Comparison of ENCODE assay signal across 16 mouse cellular contexts in the genomic region with DNA sequence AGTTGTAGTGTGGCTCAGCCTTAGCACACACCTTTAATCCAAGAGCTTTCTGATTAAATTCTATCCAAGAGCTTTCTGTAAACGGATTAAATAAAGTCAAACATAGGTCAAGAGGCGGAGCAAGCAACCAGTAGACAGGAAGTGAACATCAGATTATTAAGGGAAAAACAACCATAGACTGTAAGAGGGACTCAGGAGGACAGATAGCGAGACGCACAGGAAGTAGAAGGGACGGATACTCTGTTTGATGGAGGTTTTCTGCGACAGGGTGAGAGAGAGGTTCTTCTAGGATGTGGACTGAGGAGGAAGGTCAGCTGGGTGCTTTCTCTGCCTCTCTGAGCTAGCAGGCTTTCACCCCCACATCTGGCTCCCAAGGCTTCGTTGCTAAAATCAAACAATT. TPM values are rescaled to one million over a fixed set of nuclear protein-coding genes. Genes with fewer than 3 reads are reported as not detected.
DNase-seq lines count a peak whose midpoint lies in the region; ATAC-seq lines count a peak whose summit lies in the region.
"Had no signal": no experiment of that assay in that cellular context is flagged by ENCODE, and none has a peak within 500 bp of the region (broad histone marks: within the 10 kb centered on the region; RNA-seq: fewer than 3 reads in every experiment).

No protein-coding gene starts in this region.

- no peak for DNase-seq in heart, postnatal 10 days
- DNase-seq in gastrocnemius, postnatal 36 days: no peak
- no peak for DNase-seq in thymus, postnatal 25 days
- no peak for DNase-seq in midbrain, embryonic 14.5 days
- DNase-seq: adrenal gland, postnatal 36 days; cerebellum, adult 8-10 months; gastrocnemius, adult 2 months; heart, postnatal 14 days; kidney, adult 8-10 months had no signal

- H3K36me3 ChIP-seq in heart, embryonic 12.5 days: no peaks in the 10 kb centered on the region
- no peaks in the 10 kb centered on the region for H3K36me3 ChIP-seq in midbrain, embryonic 14.5 days (ENCODE audit: control insufficient read depth, insufficient read depth, low read length)
- H3K36me3 ChIP-seq: forebrain, embryonic 12.5 days; lung, embryonic 15.5 days had no signal

- intact Hi-C loops in heart, postnatal 10 days (cut with DNase I): no loop called here
- intact Hi-C loops in gastrocnemius, postnatal 36 days (cut with DNase I): no loop called here

- H3K4me3 ChIP-seq in heart, embryonic 12.5 days: no peak overlapping the region
- no peak overlapping the region for H3K4me3 ChIP-seq in midbrain, embryonic 14.5 days (replicated peaks; ENCODE audit: low read depth, low read length)
- H3K4me3 ChIP-seq: forebrain, embryonic 12.5 days; gastrocnemius, adult 2 months; lung, embryonic 15.5 days had no signal

- 0 out of 2 replicates have a peak overlapping the region, but pooled peaks have one; percentile 5 for H3K27ac ChIP-seq in heart, embryonic 12.5 days (ENCODE audit: poor library complexity, severe bottlenecking)
- no peak overlapping the region for H3K27ac ChIP-seq in midbrain, embryonic 14.5 days (replicated peaks; ENCODE audit: low read depth, low read length)
- H3K27ac ChIP-seq: forebrain, embryonic 12.5 days; gastrocnemius, adult 2 months; lung, embryonic 15.5 days had no signal

- H3K9me3 ChIP-seq in heart, embryonic 12.5 days (replicated peaks): no peaks in the 10 kb centered on the region
- no peaks in the 10 kb centered on the region for H3K9me3 ChIP-seq in midbrain, embryonic 14.5 days (ENCODE audit: control insufficient read depth, low read length)
- H3K9me3 ChIP-seq: forebrain, embryonic 12.5 days; lung, embryonic 15.5 days had no signal

- H3K4me2 ChIP-seq in heart, embryonic 12.5 days: no peak overlapping the region
- H3K4me2 ChIP-seq in midbrain, embryonic 14.5 days (ENCODE audit: low read length): no peak overlapping the region
- H3K4me2 ChIP-seq: forebrain, embryonic 12.5 days; lung, embryonic 15.5 days had no signal

- ATAC-seq in heart, embryonic 12.5 days (ENCODE audit: insufficient number of reproducible peaks, low FRiP score): no peak
- peak; percentile 79 for ATAC-seq in CD4-positive, CD25-positive, alpha-beta regulatory T cell, adult 4 months
- peak; percentile 31; the same call in 1 of the 2 replicates for ATAC-seq in erythroid progenitor cell, adult 5-6 weeks (replicated peaks; ENCODE audit: low FRiP score, poor library complexity, severe bottlenecking)
- ATAC-seq in monocyte, adult 5-6 weeks (replicated peaks; ENCODE audit: insufficient number of reproducible peaks, low FRiP score, low TSS enrichment, poor library complexity, severe bottlenecking): 0 out of 2 replicates have a peak, but pooled peaks have one; percentile 18
- no peak for ATAC-seq in midbrain, embryonic 14.5 days (ENCODE audit: low FRiP score, low TSS enrichment)
- ATAC-seq: Patski had no signal

- no peaks in the 10 kb centered on the region; the same call in 1 of the 2 replicates for H3K27me3 ChIP-seq in heart, embryonic 12.5 days (replicated peaks)
- H3K27me3 ChIP-seq in midbrain, embryonic 14.5 days (ENCODE audit: control insufficient read depth, insufficient read depth, low read length): no peaks in the 10 kb centered on the region
- H3K27me3 ChIP-seq: lung, embryonic 15.5 days; Patski had no signal

- no peak overlapping the region for H3K9ac ChIP-seq in heart, embryonic 12.5 days
- H3K9ac ChIP-seq in midbrain, embryonic 14.5 days (replicated peaks; ENCODE audit: low read length): no peak overlapping the region
- H3K9ac ChIP-seq: forebrain, embryonic 12.5 days; lung, embryonic 15.5 days had no signal

- H3K4me1 ChIP-seq in heart, embryonic 12.5 days (replicated peaks): peaks cover 14% of the 10 kb centered on the region
- H3K4me1 ChIP-seq in midbrain, embryonic 14.5 days (ENCODE audit: control insufficient read depth, insufficient read depth, low read length): no peaks in the 10 kb centered on the region
- H3K4me1 ChIP-seq: forebrain, embryonic 12.5 days had no signal

- 45% methylated on average over 7 of the region's 7 CpGs for WGBS in heart, embryonic 12.5 days
- WGBS in midbrain, embryonic 14.5 days: 78% methylated on average over 7 of the region's 7 CpGs

RNA-seq across cellular contexts. Expression of a gene that starts 23.3 kb away (rescaled TPM):
- 8.1 and 11.3 TPM in 2 replicates for polyA plus RNA-seq in heart, embryonic 12.5 days (2016; fragmentation: Nextera tagmentation; extraction: Ambion mirVana)
- total RNA-seq in heart, postnatal 10 days (2021): 1 to 10 TPM; 5.2 to 6.8 TPM
- polyA plus RNA-seq in CD4-positive, CD25-positive, alpha-beta regulatory T cell, adult 4 months (2017; shearing (Covaris generic)): 100 to 1,000 TPM in 1 of 2 experiments, 10 to 100 TPM in 1; 31.8 to 115 TPM
- 20.5 and 27.4 TPM in 2 replicates for total RNA-seq in erythroid progenitor cell, adult 5-6 weeks (2015; ENCODE audit: low replicate concordance)
- total RNA-seq in erythroid progenitor cell, adult 5-6 weeks (2017; ENCODE audit: low replicate concordance): 26.9 and 34.7 TPM in 2 replicates
- 36.6 to 44.9 TPM (median 43.6 TPM) in 3 replicates for total RNA-seq in monocyte, adult 5-6 weeks (2017)
- 1 to 10 TPM; 2.4 to 2.5 TPM for total RNA-seq in gastrocnemius, postnatal 36 days (2021)
- polyA plus RNA-seq in midbrain, embryonic 14.5 days (2014; fragmentation: Nextera tagmentation; extraction: Ambion mirVana): 1.7 TPM in 2 replicates

RNA-seq across cellular contexts. Expression of a gene that starts 24.0 kb away (rescaled TPM):
- polyA plus RNA-seq in heart, embryonic 12.5 days (2016; fragmentation: Nextera tagmentation; extraction: Ambion mirVana): 5.7 and 8.0 TPM in 2 replicates
- total RNA-seq in heart, postnatal 10 days (2021): 1 to 10 TPM; 6.0 to 6.8 TPM
- polyA plus RNA-seq in CD4-positive, CD25-positive, alpha-beta regulatory T cell, adult 4 months (2017; shearing (Covaris generic)): 1 to 10 TPM in 1 of 2 experiments, not detected in 1; 1.8 TPM
- 0.84 and 3.6 TPM in 2 replicates for total RNA-seq in erythroid progenitor cell, adult 5-6 weeks (2015; ENCODE audit: low replicate concordance)
- 0.38 and 3.2 TPM in 2 replicates for total RNA-seq in erythroid progenitor cell, adult 5-6 weeks (2017; ENCODE audit: low replicate concordance)
- total RNA-seq in monocyte, adult 5-6 weeks (2017): 2.3 to 10.2 TPM (median 4.2 TPM) in 3 replicates
- 1 to 10 TPM; 2.9 to 3.1 TPM for total RNA-seq in gastrocnemius, postnatal 36 days (2021)
- 3.1 and 5.5 TPM in 2 replicates for polyA plus RNA-seq in midbrain, embryonic 14.5 days (2014; fragmentation: Nextera tagmentation; extraction: Ambion mirVana)

RNA-seq across cellular contexts. Expression of a gene that starts 44.3 kb away (rescaled TPM):
- polyA plus RNA-seq in heart, embryonic 12.5 days (2016; fragmentation: Nextera tagmentation; extraction: Ambion mirVana): 120 and 131 TPM in 2 replicates
- total RNA-seq in heart, postnatal 10 days (2021): 10 to 100 TPM; 74.2 to 85.8 TPM
- polyA plus RNA-seq in CD4-positive, CD25-positive, alpha-beta regulatory T cell, adult 4 months (2017; shearing (Covaris generic)): 100 to 1,000 TPM; 424 to 552 TPM
- total RNA-seq in erythroid progenitor cell, adult 5-6 weeks (2015; ENCODE audit: low replicate concordance): 275 and 371 TPM in 2 replicates
- 190 and 242 TPM in 2 replicates for total RNA-seq in erythroid progenitor cell, adult 5-6 weeks (2017; ENCODE audit: low replicate concordance)
- total RNA-seq in monocyte, adult 5-6 weeks (2017): 187 to 238 TPM (median 209 TPM) in 3 replicates
- total RNA-seq in gastrocnemius, postnatal 36 days (2021): 10 to 100 TPM; 82.8 to 88.8 TPM
- polyA plus RNA-seq in midbrain, embryonic 14.5 days (2014; fragmentation: Nextera tagmentation; extraction: Ambion mirVana): 111 and 145 TPM in 2 replicates

RNA-seq across cellular contexts. Expression of a gene that starts 45.1 kb away (rescaled TPM):
- polyA plus RNA-seq in heart, embryonic 12.5 days (2016; fragmentation: Nextera tagmentation; extraction: Ambion mirVana): 86.7 and 86.9 TPM in 2 replicates
- 10 to 100 TPM; 32.9 to 35.6 TPM for total RNA-seq in heart, postnatal 10 days (2021)
- polyA plus RNA-seq in CD4-positive, CD25-positive, alpha-beta regulatory T cell, adult 4 months (2017; shearing (Covaris generic)): 10 to 100 TPM; 27.3 to 37.9 TPM
- 114 and 126 TPM in 2 replicates for total RNA-seq in erythroid progenitor cell, adult 5-6 weeks (2015; ENCODE audit: low replicate concordance)
- total RNA-seq in erythroid progenitor cell, adult 5-6 weeks (2017; ENCODE audit: low replicate concordance): 65.7 and 87.8 TPM in 2 replicates
- 81.4 to 125 TPM (median 105 TPM) in 3 replicates for total RNA-seq in monocyte, adult 5-6 weeks (2017)
- 10 to 100 TPM; 16.7 to 18.3 TPM for total RNA-seq in gastrocnemius, postnatal 36 days (2021)
- polyA plus RNA-seq in midbrain, embryonic 14.5 days (2014; fragmentation: Nextera tagmentation; extraction: Ambion mirVana): 38.5 and 53.1 TPM in 2 replicates

RNA-seq across cellular contexts. Expression of a gene that starts 47.6 kb away (rescaled TPM):
- polyA plus RNA-seq in heart, embryonic 12.5 days (2016; fragmentation: Nextera tagmentation; extraction: Ambion mirVana): 0.48 and 0.64 TPM in 2 replicates
- under 1 TPM; 0.22 to 0.55 TPM for total RNA-seq in heart, postnatal 10 days (2021)
- 1 to 10 TPM; 1.9 to 4.5 TPM for polyA plus RNA-seq in CD4-positive, CD25-positive, alpha-beta regulatory T cell, adult 4 months (2017; shearing (Covaris generic))
- total RNA-seq in erythroid progenitor cell, adult 5-6 weeks (2015; ENCODE audit: low replicate concordance): 2.5 and 6.8 TPM in 2 replicates
- total RNA-seq in erythroid progenitor cell, adult 5-6 weeks (2017; ENCODE audit: low replicate concordance): 3.7 and 3.9 TPM in 2 replicates
- total RNA-seq in monocyte, adult 5-6 weeks (2017): 0.21 to 3.8 TPM (median 2.6 TPM) in 3 replicates
- under 1 TPM; 0.26 to 0.32 TPM for total RNA-seq in gastrocnemius, postnatal 36 days (2021)
- 0.53 and 0.68 TPM in 2 replicates for polyA plus RNA-seq in midbrain, embryonic 14.5 days (2014; fragmentation: Nextera tagmentation; extraction: Ambion mirVana)

Comparison
In these comparisons a context has a peak if more than half of its experiments do, and no peak if none do; other contexts are left out.
1. ATAC-seq: peak in CD4-positive, CD25-positive, alpha-beta regulatory T cell, adult 4 months (single experiment), erythroid progenitor cell, adult 5-6 weeks (single experiment) and monocyte, adult 5-6 weeks (single experiment); none in heart, embryonic 12.5 days (single experiment) and midbrain, embryonic 14.5 days (single experiment).